Mouse (Mus musculus): ENCODE measurements at regions not wholly inside any gene's neighbourhood (a gene's known extent, or its start where the extent isn't known, plus 50 kb on each side); places are given as distances from the start of the nearest gene placed in this dataset.

- no peak for ATAC-seq (ENCODE audit: low TSS enrichment)
Measured at GRCm38 (mm10) chr17:92159325-92159724, 1039.5 kb upstream of the Adcyap1 start.

- ATAC-seq (ENCODE audit: low TSS enrichment) = 0 out of 2 replicates have a peak, but pooled peaks have one; percentile 41
Measured at GRCm38 (mm10) chr17:92185740-92186139, 1013.1 kb upstream of the Adcyap1 start.

GRCm38 (mm10) chr17:92210730-92211129 lies 988.1 kb upstream of the Adcyap1 start:
- peak; percentile 38; the same call in 1 of the 2 replicates for ATAC-seq (ENCODE audit: low TSS enrichment)

GRCm38 (mm10) chr17:92216464-92216863 lies 982.4 kb upstream of the Adcyap1 start:
- ATAC-seq (ENCODE audit: low TSS enrichment) = no peak
